Mouse (Mus musculus): ENCODE measurements around the gene Wbp2.

The Wbp2 gene

GRCm38 (mm10) chr11:116029086-116029865 is 57.5 kb downstream of the Wbp2 start:
- DNase-seq, result peak; percentile 61

Measured in cerebellum, adult 9-11 months (tissue).